Mouse (Mus musculus) C2C12 (cell line): ENCODE results near the gene Adprh.

Experiments used
- CTCF ChIP-seq: IDR thresholded peaks from one replicate; pipeline ENCODE4 v1.5.1; 2011; ENCODE audit not compliant: control insufficient read depth, insufficient read depth, insufficient read length
- FOSL1 ChIP-seq: IDR thresholded peaks from one replicate; pipeline ENCODE4 v1.8.0; 2011; ENCODE audit warnings: mild to moderate bottlenecking, low read length; ENCODE audit not compliant: poor library complexity, insufficient read depth, severe bottlenecking
- MAX ChIP-seq: IDR thresholded peaks from one replicate; pipeline ENCODE4 v1.6.1; 2011; ENCODE audit warnings: mild to moderate bottlenecking, control low read depth
- MYOD1 ChIP-seq: IDR thresholded peaks from one replicate; pipeline ENCODE4 v1.6.1; 2011; ENCODE audit warnings: low read depth; ENCODE audit not compliant: control insufficient read depth, insufficient read length

GRCm38 (mm10) chr16:38403639-38404038, 48.9 kb downstream of the Adprh start:
- TF ChIP-seq CTCF (no peak), FOSL1 (no peak), MAX (no peak), MYOD1 (no peak)
